Mouse (Mus musculus): ENCODE measurements around the gene Tusc2.

DNA sequence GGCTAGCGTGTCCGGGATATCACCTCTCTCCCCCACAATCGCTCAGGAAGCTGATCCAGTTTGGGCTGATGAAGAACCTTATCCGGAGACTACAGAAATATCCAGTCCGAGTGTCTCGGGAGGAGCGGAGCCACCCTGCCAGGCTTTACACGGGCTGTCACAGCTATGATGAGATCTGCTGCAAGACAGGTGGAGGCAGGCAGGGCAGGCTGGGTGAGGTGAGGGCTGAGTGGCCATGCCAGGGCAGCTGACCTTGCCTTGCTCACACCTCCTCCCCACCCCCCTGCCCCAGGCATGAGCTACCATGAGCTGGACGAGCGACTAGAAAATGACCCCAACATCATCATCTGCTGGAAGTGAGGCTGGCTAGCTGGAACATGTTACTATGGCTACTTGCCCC, 17.9 kb upstream of the Tusc2 start:
- no peak for TF ChIP-seq CTCF (IDR thresholded peaks at IDR 0.05; ENCODE audit: borderline replicate concordance, extremely low read depth, insufficient read depth, insufficient read length)
- no peak for TF ChIP-seq POLR2A (IDR thresholded peaks at IDR 0.05; ENCODE audit: borderline replicate concordance, extremely low read depth, insufficient read depth, insufficient read length, poor library complexity, severe bottlenecking)

Data from brain, embryonic 14.5 days (tissue).